Mouse (Mus musculus): Measurements from ENCODE around the gene Plxnb2. TPM values are rescaled to one million over a fixed set of nuclear protein-coding genes. Genes with fewer than 3 reads are reported as not detected.

Plxnb2 gene
- total and polyA plus RNA-seq, 3 experiments = 0.17 to 0.19 TPM; not detected in 1

GRCm38 (mm10) chr15:89128382-89129350 is 51.9 kb downstream of the Plxnb2 start, which contains the start of gene Hdac10:
Gene Hdac10, minus strand, starts transcription at chr15:89128700.
- peaks cover 10% of the 10 kb centered on the region; the same call in 1 of the 2 replicates for H3K79me2 ChIP-seq (ENCODE audit: control insufficient read depth, insufficient read depth, low read length, poor library complexity)
- H3K27ac ChIP-seq (ENCODE audit: control insufficient read depth, low read depth, low read length) = peak within 1 kb of the TSS; percentile 88
- peak; percentile 93 for DNase-seq (ENCODE audit: low read depth, low spot score)
- H3K4me1 ChIP-seq (ENCODE audit: control insufficient read depth in 1 of 2, insufficient read depth in 2 of 2, low read length in 2 of 2) = peaks cover 2 to 16% of the 10 kb centered on the region in 2 experiments; a peak in 3 of 4 replicates
- H3K4me3 ChIP-seq (ENCODE audit: control insufficient read depth in 1 of 2, insufficient read depth in 1 of 2, low read depth in 2 of 2, low read length in 2 of 2) = peak within 1 kb of the TSS; percentile 91 to 94
- no peaks in the 10 kb centered on the region; a peak in 1 of 4 replicates for H3K36me3 ChIP-seq (ENCODE audit: control insufficient read depth in 1 of 2, insufficient read depth in 2 of 2, low read length in 2 of 2)
- no peaks in the 10 kb centered on the region for H3K27me3 ChIP-seq (ENCODE audit: control insufficient read depth in 1 of 2, insufficient read depth in 2 of 2, low read length in 2 of 2)
- H3K9ac ChIP-seq (ENCODE audit: control insufficient read depth, low read depth, low read length, poor library complexity, severe bottlenecking) = peak within 1 kb of the TSS; percentile 94
- H3K9me3 ChIP-seq (replicated peaks; ENCODE audit: insufficient read depth, low read length) = no peaks in the 10 kb centered on the region
- no peak for TF ChIP-seq ZKSCAN1 (IDR thresholded peaks at IDR 0.05; ENCODE audit: low read depth, low read length)
- TF ChIP-seq ELF1 (IDR thresholded peaks at IDR 0.05; ENCODE audit: low read depth, low read length) = peak; percentile 90
- peak; percentile 62 for TF ChIP-seq MYC (IDR thresholded peaks at IDR 0.05; ENCODE audit: low read depth, low read length)
- no peak for TF ChIP-seq POLR2AphosphoS5 (IDR thresholded peaks at IDR 0.05; ENCODE audit: borderline replicate concordance, low read depth, low read length)
- no peak for TF ChIP-seq USF2 (IDR thresholded peaks at IDR 0.05; ENCODE audit: borderline replicate concordance in 1 of 2, insufficient read depth in 1 of 2, low read depth in 1 of 2, low read length in 2 of 2)
- no peak for TF ChIP-seq RCOR1 (IDR thresholded peaks at IDR 0.05; ENCODE audit: low read depth, low read length)
- TF ChIP-seq POLR2AphosphoS2 (IDR thresholded peaks at IDR 0.05; ENCODE audit: low read length) = peak; percentile 79; the same call in 1 of the 2 replicates
- peak; percentile 24; the same call in 1 of the 2 replicates for TF ChIP-seq GATA1 (IDR thresholded peaks at IDR 0.05; ENCODE audit: low read depth, low read length)
- TF ChIP-seq ZMIZ1 (IDR thresholded peaks at IDR 0.05; ENCODE audit: low read depth, low read length) = peak; percentile 76; the same call in 1 of the 2 replicates
- TF ChIP-seq MEF2A (IDR thresholded peaks at IDR 0.05; ENCODE audit: extremely low read depth, insufficient replicate concordance, low read depth, low read length, poor library complexity, severe bottlenecking) = no peak
- TF ChIP-seq JUND (IDR thresholded peaks at IDR 0.05; ENCODE audit: low read depth, low read length) = no peak
- TF ChIP-seq EP300 (IDR thresholded peaks at IDR 0.05; ENCODE audit: low read depth in 1 of 2, low read length in 2 of 2) = no peak
- peak; percentile 86 for TF ChIP-seq SIN3A (IDR thresholded peaks at IDR 0.05; ENCODE audit: low read length)
- TF ChIP-seq BHLHE40 (IDR thresholded peaks at IDR 0.05; ENCODE audit: borderline replicate concordance, low read depth, low read length) = no peak
- no peak for TF ChIP-seq MYB (IDR thresholded peaks at IDR 0.05; ENCODE audit: low read depth, low read length)
- TF ChIP-seq NRF1 (IDR thresholded peaks at IDR 0.05; ENCODE audit: insufficient read depth, low read depth, low read length, poor library complexity, severe bottlenecking) = no peak
- TF ChIP-seq CHD1 (IDR thresholded peaks at IDR 0.05; ENCODE audit: low read depth, low read length) = no peak
- peak; percentile 20; the same call in 1 of the 2 replicates for TF ChIP-seq SMC3 (IDR thresholded peaks at IDR 0.05; ENCODE audit: low read depth, low read length)
- TF ChIP-seq CTCF (IDR thresholded peaks at IDR 0.05 in 2 of 3, conservative IDR thresholded peaks at IDR 0.05 in 1 of 3; ENCODE audit: control insufficient read depth in 1 of 3, insufficient read depth in 1 of 3, low read depth in 2 of 3, low read length in 3 of 3, poor library complexity in 1 of 3, severe bottlenecking in 1 of 3) = peak; percentile 70 to 85 (median 76)
- TF ChIP-seq MAZ (IDR thresholded peaks at IDR 0.05; ENCODE audit: low read depth, low read length) = no peak
- no peak for TF ChIP-seq GABPA (IDR thresholded peaks at IDR 0.05; ENCODE audit: low read depth, low read length)
- TF ChIP-seq TCF12 (IDR thresholded peaks at IDR 0.05; ENCODE audit: low read depth, low read length) = peak; percentile 53
- no peak for TF ChIP-seq MAFK (IDR thresholded peaks at IDR 0.05; ENCODE audit: borderline replicate concordance, low read depth, low read length)
- peak; percentile 82 for TF ChIP-seq TBP (IDR thresholded peaks at IDR 0.05; ENCODE audit: low read depth, low read length)
- TF ChIP-seq KAT2A (conservative IDR thresholded peaks at IDR 0.05; ENCODE audit: low read depth, low read length) = peak; percentile 42; the same call in 1 of the 2 replicates
- no peak for TF ChIP-seq UBTF (IDR thresholded peaks at IDR 0.05; ENCODE audit: borderline replicate concordance, insufficient read depth, low read depth, low read length)
- peak; percentile 59; the same call in 1 of the 2 replicates for TF ChIP-seq MAX (IDR thresholded peaks at IDR 0.05; ENCODE audit: low read length)
- no peak for TF ChIP-seq ZC3H11A (IDR thresholded peaks at IDR 0.05; ENCODE audit: low read depth, low read length)
- no peak for TF ChIP-seq ZNF384 (IDR thresholded peaks at IDR 0.05; ENCODE audit: low read depth, low read length)
- peak; percentile 96 for TF ChIP-seq MXI1 (IDR thresholded peaks at IDR 0.05; ENCODE audit: low read depth, low read length)
- TF ChIP-seq CHD2 (IDR thresholded peaks at IDR 0.05; ENCODE audit: low read length) = no peak
- no peak; the same call in 1 of the 2 replicates for TF ChIP-seq RAD21 (IDR thresholded peaks at IDR 0.05; ENCODE audit: low read depth, low read length)
- TF ChIP-seq HCFC1 (IDR thresholded peaks at IDR 0.05; ENCODE audit: low read depth, low read length) = peak; percentile 79
- 0 out of 2 replicates have a peak, but pooled peaks have one; percentile 16 for TF ChIP-seq ETS1 (IDR thresholded peaks at IDR 0.05; ENCODE audit: low read depth, low read length)

All from MEL (cell line).